Mouse (Mus musculus) kidney, adult 11 months (tissue): Measurements from ENCODE around the gene Vezf1.

ENCODE experiments used
- DNase-seq: peaks from one replicate; pipeline ENCODE4 v3.0.0; 2022

The Vezf1 gene

GRCm38 (mm10) chr11:88129281-88129680, 61.2 kb downstream of the Vezf1 start:
- DNase-seq: no peak

- no peak for DNase-seq
Observed at GRCm38 (mm10) chr11:88129935-88130334, 61.9 kb downstream of the Vezf1 start.

- peak; percentile 77 for DNase-seq
Observed at GRCm38 (mm10) chr11:88131847-88132246, 63.8 kb downstream of the Vezf1 start.
